In genomic region chr3:104991703-104992102, GRCm38 (mm10) we compare ENCODE assay signal across 21 mouse cellular contexts. TPM values are rescaled to one million over a fixed set of nuclear protein-coding genes. Genes with fewer than 3 reads are reported as not detected.
DNase-seq lines count a peak whose midpoint lies in the region; ATAC-seq and TF ChIP-seq lines count a peak whose summit lies in the region.
"Had no signal": no experiment of that assay in that cellular context is flagged by ENCODE, and none has a peak within 500 bp of the region (broad histone marks: within the 10 kb centered on the region; RNA-seq: fewer than 3 reads in every experiment).

No protein-coding gene starts in this region.

- TF ChIP-seq EP300 in stomach, postnatal 0 days (optimal IDR thresholded peaks at IDR 0.05): no peak

- DNase-seq in heart, adult 11 months: peak; percentile 93
- no peak for DNase-seq in heart, adult 8-10 months (ENCODE audit: low spot score)
- DNase-seq in urinary bladder, postnatal 14 days (ENCODE audit: low spot score): peak; percentile 48
- DNase-seq in urinary bladder, postnatal 4 days (ENCODE audit: low spot score in 2 of 2): no peak
- peak; percentile 56 for DNase-seq in lung, postnatal 14 days
- peak; percentile 13 for DNase-seq in stomach, postnatal 0 days (ENCODE audit: low spot score)
- DNase-seq in Muller cell, postnatal 12 days (ENCODE audit: inconsistent ontology term): no peak
- DNase-seq in layer of hippocampus, postnatal 14 days (ENCODE audit: low spot score in 2 of 2): no peak
- DNase-seq: adrenal gland, postnatal 14 days; cerebellum, adult 18-20 months; cerebellum, adult 9-11 months; cerebellum, postnatal 36 days; forebrain, postnatal 0 days; gastrocnemius, adult 2 months had no signal

- peaks cover 5% of the 10 kb centered on the region; the same call in 1 of the 2 replicates for H3K4me1 ChIP-seq in stomach, postnatal 0 days (replicated peaks; ENCODE audit: control insufficient read depth, insufficient read depth)
- H3K4me1 ChIP-seq: forebrain, embryonic 12.5 days had no signal

- H3K36me3 ChIP-seq in stomach, postnatal 0 days (ENCODE audit: control insufficient read depth, insufficient read depth, low read length): no peaks in the 10 kb centered on the region
- H3K36me3 ChIP-seq: embryonic facial prominence, embryonic 13.5 days; forebrain, embryonic 12.5 days; G1E; heart, embryonic 15.5 days; hindbrain, embryonic 13.5 days had no signal

- TF ChIP-seq CTCF in stomach, postnatal 0 days (IDR thresholded peaks at IDR 0.05; ENCODE audit: low read depth): no peak

- H3K4me2 ChIP-seq in stomach, postnatal 0 days (replicated peaks; ENCODE audit: low read depth): no peak overlapping the region
- H3K4me2 ChIP-seq: forebrain, embryonic 12.5 days; hindbrain, embryonic 13.5 days had no signal

- WGBS in stomach, postnatal 0 days: 49% methylated on average over 5 of the region's 5 CpGs

- H3K9me3 ChIP-seq in stomach, postnatal 0 days (ENCODE audit: control insufficient read depth, low read length): no peaks in the 10 kb centered on the region
- H3K9me3 ChIP-seq: embryonic facial prominence, embryonic 13.5 days; forebrain, embryonic 12.5 days; G1E; heart, embryonic 15.5 days; hindbrain, embryonic 13.5 days had no signal

- no peak overlapping the region for H3K4me3 ChIP-seq in stomach, postnatal 0 days (ENCODE audit: low read depth, low read length)
- H3K4me3 ChIP-seq: embryonic facial prominence, embryonic 13.5 days; forebrain, embryonic 12.5 days; heart, embryonic 15.5 days; hindbrain, embryonic 13.5 days had no signal

- H3K27ac ChIP-seq in stomach, postnatal 0 days (replicated peaks): no peak overlapping the region
- H3K27ac ChIP-seq: embryonic facial prominence, embryonic 13.5 days; forebrain, embryonic 12.5 days; heart, embryonic 15.5 days; hindbrain, embryonic 13.5 days; hindbrain, postnatal 0 days had no signal

- no peaks in the 10 kb centered on the region for H3K27me3 ChIP-seq in stomach, postnatal 0 days (ENCODE audit: control insufficient read depth, insufficient read depth, low read length)
- H3K27me3 ChIP-seq: embryonic facial prominence, embryonic 13.5 days; heart, embryonic 15.5 days; hindbrain, embryonic 13.5 days had no signal

- ATAC-seq in stomach, postnatal 0 days (ENCODE audit: low FRiP score, low TSS enrichment): no peak
- ATAC-seq: forebrain, postnatal 0 days; hindbrain, postnatal 0 days had no signal

- H3K9ac ChIP-seq in stomach, postnatal 0 days (ENCODE audit: low read length): no peak overlapping the region
- H3K9ac ChIP-seq: embryonic facial prominence, embryonic 13.5 days; forebrain, embryonic 12.5 days; forebrain, postnatal 0 days; heart, embryonic 15.5 days; hindbrain, embryonic 13.5 days had no signal

RNA-seq across cellular contexts. Expression of gene Wnt2b, which starts 30.0 kb away (rescaled TPM):
- 1 to 10 TPM in 1 of 4 experiments, under 1 TPM in 3; 0.38 to 2.0 (median 0.60) TPM for total RNA-seq in heart, adult 8-10 months (2022)
- 1.3 and 1.5 TPM in 2 replicates for polyA plus RNA-seq in stomach, postnatal 0 days (2015; fragmentation: Nextera tagmentation; extraction: Ambion mirVana)
- under 1 TPM; 0.85 to 0.91 TPM for total RNA-seq in layer of hippocampus, postnatal 14 days (2021)
- total RNA-seq: hematopoietic stem cell, adult 5-6 weeks had no signal
- polyA plus RNA-seq: G1E had no signal

Comparison
In these comparisons a context has a peak if more than half of its experiments do, and no peak if none do; other contexts are left out.
1. DNase-seq: peak in heart, adult 11 months (single experiment), urinary bladder, postnatal 14 days (single experiment), lung, postnatal 14 days (single experiment) and stomach, postnatal 0 days (single experiment); none in heart, adult 8-10 months (single experiment), urinary bladder, postnatal 4 days (0 of 2), Muller cell, postnatal 12 days (single experiment) and layer of hippocampus, postnatal 14 days (0 of 2).